Mouse (Mus musculus) gastrocnemius, postnatal 25 days (tissue): ENCODE measurements around the gene Ap5s1. TPM values are rescaled to one million over a fixed set of nuclear protein-coding genes. Genes with fewer than 3 reads are reported as not detected.

ENCODE experiments used
- DNase-seq: peaks from one replicate; pipeline ENCODE4 v3.0.0; 2022
- total RNA-seq, 2 experiments: library from RNA; stranded (reverse); gene quantifications; 1 replicate in 1 of 2; 2 replicates in 1 of 2; pipeline ENCODE4 v1.2.3; 2021

Gene Ap5s1
- total RNA-seq, 2 experiments from 2014 or later = 18.2 to 20.1 TPM

GRCm38 (mm10) chr2:131186771-131187601 lies 19.9 kb upstream of the Ap5s1 start, which contains the start of the genes Cdc25b and Spef1:
Gene Cdc25b, plus strand, starts transcription at chr2:131186949.
Gene Spef1, minus strand, starts transcription at chr2:131187282.
- DNase-seq = peak; percentile 85

GRCm38 (mm10) chr2:131187602-131187922 lies 19.3 kb upstream of the Ap5s1 start:
- no peak for DNase-seq

- no peak for DNase-seq
Measured at GRCm38 (mm10) chr2:131188311-131188710, 18.6 kb upstream of the Ap5s1 start.

GRCm38 (mm10) chr2:131189521-131190309 lies 17.2 kb upstream of the Ap5s1 start:
- peak; percentile 45 for DNase-seq

- DNase-seq = no peak
Measured at GRCm38 (mm10) chr2:131190344-131191004, 16.4 kb upstream of the Ap5s1 start.

GRCm38 (mm10) chr2:131191005-131191390 lies 15.9 kb upstream of the Ap5s1 start:
- DNase-seq = no peak

GRCm38 (mm10) chr2:131196606-131197316 lies 10.1 kb upstream of the Ap5s1 start:
- no peak for DNase-seq

- no peak for DNase-seq
Measured at GRCm38 (mm10) chr2:131200710-131201109, 6.2 kb upstream of the Ap5s1 start.

GRCm38 (mm10) chr2:131201262-131201661 lies 5.6 kb upstream of the Ap5s1 start:
- no peak for DNase-seq

GRCm38 (mm10) chr2:131203816-131204409 lies 3.0 kb upstream of the Ap5s1 start:
- no peak for DNase-seq

- peak; percentile 95 for DNase-seq
Measured at GRCm38 (mm10) chr2:131204410-131204981, 2.4 kb upstream of the Ap5s1 start.

GRCm38 (mm10) chr2:131205521-131206182 lies 1.2 kb upstream of the Ap5s1 start:
- DNase-seq = no peak

GRCm38 (mm10) chr2:131208356-131208755 lies 1.5 kb downstream of the Ap5s1 start:
- no peak for DNase-seq

- DNase-seq = peak; percentile 23
Measured at GRCm38 (mm10) chr2:131209125-131209795, 2.4 kb downstream of the Ap5s1 start.

- DNase-seq = peak; percentile 94
Measured at GRCm38 (mm10) chr2:131209969-131210792, 3.3 kb downstream of the Ap5s1 start.

GRCm38 (mm10) chr2:131211026-131211615 lies 4.2 kb downstream of the Ap5s1 start:
- DNase-seq = no peak

GRCm38 (mm10) chr2:131213773-131214172 lies 6.9 kb downstream of the Ap5s1 start:
- DNase-seq = no peak

- peak; percentile 33 for DNase-seq
Measured at GRCm38 (mm10) chr2:131215941-131216858, 9.3 kb downstream of the Ap5s1 start.
